Mouse (Mus musculus): ENCODE data around the gene Prss27.
"Not testable (repeated sequence)": the region's sequence is repeated elsewhere in the genome, so short reads cannot be mapped to it uniquely, and the experiment has no call there.

The Prss27 gene

GRCm38 (mm10) chr17:24035087-24035486, 2.9 kb upstream of the Prss27 start:
- no peak for DNase-seq (ENCODE audit: low read depth)

- DNase-seq (ENCODE audit: low read depth), result no peak
Measured at GRCm38 (mm10) chr17:24036954-24037353, 990 bp upstream of the Prss27 start.

GRCm38 (mm10) chr17:24037360-24037759, 584 bp upstream of the Prss27 start:
- no peak for DNase-seq (ENCODE audit: low read depth)

- no peak for DNase-seq (ENCODE audit: low read depth)
Measured at GRCm38 (mm10) chr17:24044482-24044881, 6.5 kb downstream of the Prss27 start.

GRCm38 (mm10) chr17:24045608-24046007, 7.7 kb downstream of the Prss27 start:
- DNase-seq (ENCODE audit: low read depth), result no peak

- DNase-seq (ENCODE audit: low read depth), result no peak
Measured at GRCm38 (mm10) chr17:24046026-24046425, 8.1 kb downstream of the Prss27 start.

GRCm38 (mm10) chr17:24048053-24048452, 10.1 kb downstream of the Prss27 start:
- no peak for DNase-seq (ENCODE audit: low read depth)

GRCm38 (mm10) chr17:24049008-24049407, 11.1 kb downstream of the Prss27 start:
- no peak for DNase-seq (ENCODE audit: low read depth)

- no peak for DNase-seq (ENCODE audit: low read depth)
Measured at GRCm38 (mm10) chr17:24056636-24057625, 19.0 kb downstream of the Prss27 start.

- DNase-seq (ENCODE audit: low read depth), result no peak
Measured at GRCm38 (mm10) chr17:24057730-24058245, 19.8 kb downstream of the Prss27 start.

- DNase-seq (ENCODE audit: low read depth), result no peak
Measured at GRCm38 (mm10) chr17:24062459-24063155, 24.7 kb downstream of the Prss27 start.

GRCm38 (mm10) chr17:24068271-24068670, 30.3 kb downstream of the Prss27 start:
- DNase-seq (ENCODE audit: low read depth), result no peak

GRCm38 (mm10) chr17:24069531-24069930, 31.6 kb downstream of the Prss27 start:
- no peak for DNase-seq (ENCODE audit: low read depth)

GRCm38 (mm10) chr17:24072919-24073696, 35.2 kb downstream of the Prss27 start, which contains the start of gene Kctd5:
Gene Kctd5, minus strand, starts transcription at chr17:24073485.
- peak; percentile 94 for DNase-seq (ENCODE audit: low read depth)

GRCm38 (mm10) chr17:24077101-24077500, 39.2 kb downstream of the Prss27 start:
- DNase-seq (ENCODE audit: low read depth), result no peak

- DNase-seq (ENCODE audit: low read depth), result no peak
Measured at GRCm38 (mm10) chr17:24084593-24084992, 46.6 kb downstream of the Prss27 start.

- not testable (repeated sequence) for DNase-seq (ENCODE audit: low read depth)
Measured at GRCm38 (mm10) chr17:24086399-24086798, 48.5 kb downstream of the Prss27 start.

- DNase-seq (ENCODE audit: low read depth), result no peak
Measured at GRCm38 (mm10) chr17:24090575-24090974, 52.6 kb downstream of the Prss27 start.

Data from c-Kit-positive CD71-positive TER-119-negative erythroid progenitor cells, embryonic 14.5 days (primary cell).